Mouse (Mus musculus): ENCODE data around the gene Casp6. TPM values are rescaled to one million over a fixed set of nuclear protein-coding genes. Genes with fewer than 3 reads are reported as not detected.

Gene Casp6
- 1 to 10 TPM; 6.3 to 7.6 TPM for total RNA-seq (2021)
- long read RNA-seq, partial matches to known transcripts, result 0 of 3 reads
- long read RNA-seq, other reads (novel, unspliced or antisense), result 0 of 3 reads

DNA sequence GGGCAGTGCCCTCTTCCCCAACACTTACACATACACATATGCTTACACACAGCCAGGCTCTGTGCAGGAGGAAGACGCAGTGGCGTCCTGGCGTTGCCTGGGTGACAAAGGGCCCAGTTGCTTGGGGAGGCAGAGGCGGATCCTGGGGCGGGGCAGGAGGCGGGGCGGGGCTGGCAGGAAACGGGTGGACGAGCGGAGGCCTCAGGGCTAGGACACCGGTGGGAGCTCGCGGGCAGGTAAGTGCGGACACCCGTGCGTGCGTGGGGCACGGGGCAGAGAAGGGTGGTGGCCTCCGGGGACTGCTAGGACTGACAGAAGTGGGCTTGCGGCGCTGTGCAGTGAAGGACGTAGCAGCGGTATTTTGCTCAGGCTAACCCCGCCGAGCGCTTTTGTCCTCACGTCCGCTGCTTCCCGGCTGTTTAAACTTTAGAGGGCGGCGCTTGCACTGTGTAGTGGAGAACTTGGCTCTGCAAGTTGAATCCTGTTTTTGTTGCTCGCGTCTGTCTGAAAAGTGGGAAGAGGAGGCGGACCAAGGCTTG is at the start of gene Casp6:
TSS of gene Casp6 (plus strand) at position 155 of the 539 bp plus-strand sequence.
- DNase-seq (ENCODE audit: low spot score in 2 of 2), result peak; percentile 36 to 57

DNA sequence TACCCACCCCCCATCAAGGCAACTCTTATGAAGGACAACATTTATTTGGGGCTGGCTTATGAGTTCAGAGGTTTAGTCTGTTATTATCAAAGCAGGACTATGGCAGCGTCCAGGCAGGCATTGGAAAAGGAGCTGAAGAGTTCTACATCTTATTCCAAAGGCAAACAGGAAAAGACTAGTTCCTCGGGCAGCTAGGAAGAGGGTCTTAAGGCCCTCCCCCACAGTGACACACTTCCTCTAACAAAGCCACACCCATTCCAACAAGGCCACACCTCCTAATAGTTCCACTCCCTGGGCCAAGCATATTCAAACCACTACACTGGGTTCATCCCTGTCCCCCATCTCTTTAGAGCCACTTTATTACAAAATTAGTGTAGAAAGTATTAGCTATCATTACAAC is 38.6 kb upstream of the Casp6 start:
- DNase-seq (ENCODE audit: low spot score in 2 of 2), result no peak

DNA sequence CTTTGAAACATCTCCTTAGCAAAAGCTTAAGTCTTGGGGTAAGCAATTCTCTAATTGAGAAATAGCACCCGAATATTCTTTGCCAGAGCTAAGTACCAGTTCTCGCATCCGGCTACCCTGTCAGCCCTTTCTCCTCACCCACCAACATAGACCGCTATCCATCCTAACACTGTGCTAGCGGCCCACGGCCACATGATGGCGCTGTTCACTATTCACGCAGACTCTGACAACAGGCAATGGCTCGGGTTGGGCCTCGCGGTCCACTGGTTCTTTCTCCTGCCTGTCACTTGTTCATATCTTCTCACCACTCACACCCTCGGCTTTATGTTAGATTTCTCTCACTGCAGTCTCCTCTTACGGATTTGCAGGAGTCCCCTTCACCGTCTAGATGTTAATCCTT is 37.5 kb upstream of the Casp6 start:
- DNase-seq (ENCODE audit: low spot score in 2 of 2), result peak in 1 of 2 experiments; percentile 35

DNA sequence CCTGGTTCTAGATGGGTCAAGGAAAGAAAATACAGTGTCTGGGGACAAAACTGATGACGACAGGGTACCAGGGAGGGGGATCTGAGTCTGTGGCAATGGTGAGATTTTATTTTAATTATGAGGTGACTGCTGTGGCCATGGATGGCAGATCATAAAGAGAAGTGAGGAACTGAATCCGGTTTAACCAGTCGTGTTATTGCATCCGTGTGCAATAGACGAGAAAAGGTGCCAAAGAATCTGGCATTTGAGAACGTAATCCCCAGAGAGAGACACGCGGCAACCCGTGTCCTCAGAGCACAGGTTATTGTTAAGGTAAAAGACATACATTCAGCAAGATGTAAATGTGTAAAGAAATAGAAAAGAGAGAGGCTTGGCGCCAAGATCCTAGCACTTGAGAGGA is 23.9 kb upstream of the Casp6 start:
- no peak for DNase-seq (ENCODE audit: low spot score in 2 of 2)

DNA sequence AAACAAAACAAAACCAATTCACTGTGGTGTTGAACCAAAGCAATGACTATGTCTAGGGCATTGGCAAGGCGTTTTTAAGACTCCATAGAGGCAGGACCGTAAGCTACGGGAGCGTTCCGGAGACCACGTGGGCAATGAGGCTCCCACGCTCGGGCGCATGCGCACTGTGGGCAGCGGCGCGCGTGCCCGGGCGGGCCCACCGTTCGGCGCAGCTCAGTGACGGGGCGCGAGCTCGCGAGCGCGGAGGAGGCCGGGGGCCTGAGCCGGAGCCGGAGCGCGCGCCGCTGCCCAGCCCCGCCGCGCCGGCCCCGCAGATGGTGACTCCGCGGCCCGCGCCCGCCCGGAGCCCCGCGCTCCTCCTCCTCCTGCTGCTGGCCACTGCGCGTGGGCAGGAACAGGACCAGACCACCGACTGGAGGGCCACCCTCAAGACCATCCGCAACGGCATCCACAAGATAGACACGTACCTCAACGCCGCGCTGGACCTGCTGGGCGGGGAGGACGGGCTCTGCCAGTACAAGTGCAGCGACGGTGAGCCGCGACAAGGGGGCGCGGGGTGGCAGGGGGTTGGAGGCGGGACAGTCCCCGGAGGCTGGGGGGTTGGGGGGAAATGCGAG is 22.7 kb upstream of the Casp6 start, which contains the start of gene Pla2g12a:
TSS of gene Pla2g12a (plus strand) at position 202 of the 617 bp plus-strand sequence.
- DNase-seq (ENCODE audit: low spot score in 2 of 2), result peak; percentile 89 to 95

DNA sequence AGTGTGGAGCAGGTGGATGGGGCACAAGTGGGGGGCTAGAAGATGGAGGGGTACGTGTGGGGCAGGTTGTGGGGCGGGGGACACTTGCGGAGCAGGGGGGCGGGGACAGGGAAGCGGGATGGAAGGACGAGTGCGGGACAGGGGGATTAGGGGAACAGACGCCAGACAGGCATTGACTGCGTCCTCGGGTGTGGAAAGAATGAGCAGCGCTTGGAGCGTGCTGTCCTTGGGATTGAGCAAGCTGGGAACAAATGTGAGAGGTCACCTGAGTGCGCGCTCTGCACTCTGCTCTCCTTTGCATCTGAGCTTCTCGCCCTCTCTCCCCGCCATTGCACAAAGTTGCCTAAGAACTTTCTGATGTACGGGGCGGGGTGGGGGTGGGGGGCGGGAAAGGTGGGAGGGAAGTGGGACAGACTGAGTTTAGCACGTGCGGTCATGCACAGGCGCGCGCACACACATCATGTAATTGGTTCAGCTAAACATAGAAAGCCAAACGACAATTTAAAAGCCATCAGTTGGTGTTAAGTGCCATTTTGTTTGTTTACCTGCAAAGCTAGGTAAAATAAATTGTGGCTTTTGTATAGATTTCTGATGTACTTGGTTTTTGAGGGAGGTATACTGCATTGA is 22.0 kb upstream of the Casp6 start:
- DNase-seq (ENCODE audit: low spot score in 2 of 2), result no peak

DNA sequence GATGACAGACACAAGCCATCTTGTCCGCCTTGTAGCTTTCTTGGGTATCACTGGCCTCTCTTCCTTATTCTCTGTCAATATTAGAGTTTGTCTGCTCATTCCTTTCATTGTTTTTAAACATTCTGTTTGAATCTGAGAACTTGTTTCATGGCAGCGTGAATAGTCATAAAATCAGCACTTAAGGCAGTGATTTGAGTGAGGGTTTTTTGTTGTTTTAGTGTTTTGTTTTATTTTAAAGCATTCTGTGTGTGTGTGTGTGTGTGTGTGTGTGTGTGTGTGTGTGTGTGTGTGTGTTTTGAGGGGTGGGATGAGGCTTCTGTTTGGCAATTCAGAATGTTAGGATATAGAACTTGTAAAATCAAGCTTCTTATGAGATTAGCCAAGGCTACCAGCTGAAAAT is 21.3 kb upstream of the Casp6 start:
- DNase-seq (ENCODE audit: low spot score in 2 of 2), result no peak

DNA sequence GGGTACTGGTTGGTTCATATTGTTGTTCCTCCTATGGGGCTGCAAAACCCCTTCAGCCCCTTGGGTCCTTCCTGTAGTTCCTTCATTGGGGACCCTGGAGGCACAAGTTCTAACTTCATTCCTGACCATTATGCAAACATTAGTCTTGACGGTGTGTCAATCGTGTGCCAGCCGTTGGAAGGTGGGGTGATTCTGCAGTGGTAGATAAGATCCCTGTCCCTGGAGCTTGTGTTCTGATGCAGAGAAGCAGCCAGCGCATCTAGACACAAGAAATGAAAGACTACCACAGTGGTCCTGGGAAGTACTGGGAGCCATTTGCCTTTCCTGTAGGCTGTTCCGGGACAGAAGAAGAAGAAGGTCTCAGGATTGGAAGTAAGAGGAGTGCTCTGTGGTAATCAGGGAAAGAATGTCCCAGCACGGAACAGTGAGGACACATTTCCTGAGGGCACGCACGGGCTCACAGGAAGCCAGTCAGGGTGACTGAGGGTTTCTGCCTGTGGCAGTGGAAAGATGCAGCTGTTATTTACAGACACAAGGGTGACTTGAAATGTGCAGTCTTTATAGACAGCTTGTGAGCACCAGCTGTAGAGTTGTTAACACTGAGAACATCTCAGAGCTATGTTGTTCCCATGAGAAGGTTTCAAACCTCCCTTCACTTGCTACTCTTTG is 20.2 kb upstream of the Casp6 start:
- DNase-seq (ENCODE audit: low spot score in 2 of 2), result no peak

DNA sequence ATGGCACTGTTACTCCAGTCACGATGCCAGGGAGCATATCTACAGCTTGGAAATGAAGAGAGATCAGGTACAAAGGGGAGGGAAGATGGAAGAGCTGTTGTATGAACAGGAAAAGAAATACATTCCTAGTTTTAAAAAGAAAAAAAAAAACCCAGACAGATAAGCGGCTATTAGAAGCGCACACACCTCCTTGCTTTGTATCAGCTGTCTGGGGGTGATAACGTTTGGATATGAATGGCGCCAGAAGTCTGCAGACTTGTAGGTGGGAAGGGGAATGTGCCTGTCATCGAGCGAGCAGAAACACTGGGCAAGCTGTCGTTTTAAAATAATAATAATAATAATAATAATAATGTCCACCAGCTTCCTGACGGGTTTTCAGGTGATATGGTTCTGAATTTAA is 15.6 kb upstream of the Casp6 start:
- no peak for DNase-seq (ENCODE audit: low spot score in 2 of 2)

DNA sequence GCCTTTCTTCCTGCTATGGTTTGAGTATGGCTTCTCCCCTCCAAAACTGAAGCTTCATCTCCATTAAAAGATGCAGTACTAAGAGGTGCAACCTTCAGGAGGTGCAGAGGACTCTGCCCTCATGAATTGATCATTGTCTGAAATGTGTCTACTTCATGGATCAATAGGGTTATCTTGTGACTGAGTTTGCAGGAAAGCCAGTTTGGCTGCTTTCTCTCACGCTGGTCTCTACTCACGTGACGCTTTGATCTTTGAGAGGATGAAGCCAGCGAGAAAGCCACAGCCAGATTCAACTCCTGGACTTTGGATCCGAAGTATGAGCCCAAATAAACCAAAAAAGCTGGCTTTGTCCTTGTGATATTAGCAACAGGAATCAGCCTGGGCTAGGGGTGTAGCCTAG is 14.8 kb upstream of the Casp6 start:
- DNase-seq (ENCODE audit: low spot score in 2 of 2), result no peak

DNA sequence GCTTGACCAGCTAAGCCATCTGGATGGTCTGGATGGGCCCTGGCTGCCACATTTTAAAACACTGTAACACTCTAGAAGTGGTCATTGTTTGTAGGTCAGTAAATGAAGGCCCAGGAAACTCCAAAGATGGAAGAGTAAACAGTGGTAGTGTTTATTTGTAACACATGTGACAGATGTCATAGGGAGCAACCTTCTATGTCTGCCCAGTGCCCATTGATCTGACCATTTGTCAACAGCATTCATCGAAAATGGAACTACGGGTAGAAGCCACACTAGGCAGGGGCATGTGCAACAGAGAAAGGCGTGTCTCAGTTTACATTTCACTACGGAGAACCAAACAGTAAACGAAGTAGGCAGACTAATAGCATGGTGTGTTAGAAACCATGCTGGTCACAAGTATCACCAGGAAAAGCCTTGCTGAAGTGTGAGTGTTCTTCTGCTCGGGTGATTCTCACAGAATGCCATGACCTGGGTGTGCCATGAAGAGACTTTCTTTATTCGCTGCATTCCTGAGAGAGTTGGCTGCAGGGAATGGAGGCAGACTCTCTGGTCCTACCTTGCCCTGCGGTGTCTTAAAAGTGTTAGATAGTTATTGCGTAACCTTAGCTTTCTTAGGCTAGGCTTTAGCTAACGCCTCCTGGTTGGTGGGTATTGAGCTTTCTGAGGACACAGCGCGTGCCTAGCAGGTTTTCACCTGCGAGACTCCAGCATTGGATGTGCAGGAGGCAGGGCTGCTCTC is 13.3 kb upstream of the Casp6 start:
- DNase-seq (ENCODE audit: low spot score in 2 of 2), result no peak

DNA sequence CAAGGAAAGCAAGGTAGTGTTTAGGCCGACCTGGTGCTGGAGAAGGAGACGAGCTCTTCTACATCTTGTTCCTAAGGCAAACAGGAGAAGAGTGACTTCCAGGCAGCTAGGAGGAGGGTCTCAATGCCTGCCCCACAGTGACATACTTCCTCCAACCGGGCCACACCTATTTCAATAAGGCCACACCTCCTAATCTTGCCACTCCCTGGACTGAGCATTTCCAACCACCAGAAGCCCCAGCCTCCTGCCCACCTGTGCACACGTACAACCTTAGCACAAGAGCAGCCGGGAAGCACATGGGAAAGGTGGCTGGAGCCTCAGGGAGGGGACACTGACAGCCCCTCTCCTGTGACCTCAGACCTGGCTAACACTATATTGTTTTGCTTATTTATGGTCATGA is 9.2 kb upstream of the Casp6 start:
- DNase-seq (ENCODE audit: low spot score in 2 of 2), result no peak

DNA sequence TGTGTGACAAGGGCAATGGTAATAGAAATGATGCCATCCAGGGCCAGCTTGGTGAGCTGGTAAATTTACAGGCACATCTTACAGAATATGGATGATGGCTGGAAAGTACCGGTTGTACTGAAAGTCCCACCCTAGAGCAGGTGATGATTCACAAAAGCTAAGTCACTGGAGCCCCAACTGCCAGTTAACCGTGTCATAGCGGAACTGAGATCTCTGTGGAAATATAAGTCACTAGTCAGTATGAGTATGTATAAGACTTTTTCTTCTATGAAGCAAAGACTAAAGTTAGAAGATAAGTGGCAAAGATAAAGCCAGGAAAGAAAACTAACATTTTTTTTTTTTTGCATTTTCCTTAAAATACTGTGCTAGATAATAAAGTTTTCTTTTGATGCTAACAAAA is 8.1 kb upstream of the Casp6 start:
- no peak for DNase-seq (ENCODE audit: low spot score in 2 of 2)

DNA sequence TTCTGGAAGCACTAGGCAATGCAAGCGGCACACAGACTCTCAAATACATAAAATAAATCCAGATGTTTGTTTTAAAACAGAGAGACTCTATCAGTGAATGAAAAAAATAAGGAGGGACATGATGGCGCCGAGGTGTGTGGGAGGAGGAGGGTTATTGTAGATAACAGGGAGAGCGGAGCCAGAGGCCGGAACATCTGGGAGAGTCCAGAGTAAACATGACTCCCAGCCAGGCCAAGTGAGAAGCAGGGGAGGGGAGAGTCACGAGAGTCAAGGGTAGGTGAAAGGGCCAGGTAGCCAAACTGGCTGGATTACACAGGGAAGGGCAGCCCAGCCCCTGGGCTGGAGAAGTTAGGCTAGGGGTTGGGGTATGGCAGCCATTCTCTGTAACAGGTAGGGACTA is 4.6 kb upstream of the Casp6 start:
- no peak for DNase-seq (ENCODE audit: low spot score in 2 of 2)

DNA sequence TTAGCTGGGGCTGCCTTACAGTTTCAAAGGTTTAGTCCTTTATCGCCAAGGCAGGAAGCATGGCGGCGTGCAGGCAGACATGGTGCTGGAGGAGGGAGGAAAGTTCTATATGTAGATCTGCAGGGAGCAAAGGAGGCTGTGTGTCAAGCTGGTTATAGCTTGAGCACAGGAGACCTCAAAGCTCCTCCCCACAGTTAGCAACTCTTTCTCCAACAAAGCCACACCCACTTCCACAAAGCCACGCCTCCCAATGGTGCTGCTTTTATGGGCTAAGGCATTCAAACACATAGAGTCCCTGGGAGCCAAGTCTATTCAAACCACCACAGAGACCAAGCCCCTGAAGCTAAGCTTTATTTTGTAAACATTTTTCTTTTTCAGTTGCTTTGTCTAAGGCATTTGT is 2.3 kb upstream of the Casp6 start:
- no peak for DNase-seq (ENCODE audit: low spot score in 2 of 2)

DNA sequence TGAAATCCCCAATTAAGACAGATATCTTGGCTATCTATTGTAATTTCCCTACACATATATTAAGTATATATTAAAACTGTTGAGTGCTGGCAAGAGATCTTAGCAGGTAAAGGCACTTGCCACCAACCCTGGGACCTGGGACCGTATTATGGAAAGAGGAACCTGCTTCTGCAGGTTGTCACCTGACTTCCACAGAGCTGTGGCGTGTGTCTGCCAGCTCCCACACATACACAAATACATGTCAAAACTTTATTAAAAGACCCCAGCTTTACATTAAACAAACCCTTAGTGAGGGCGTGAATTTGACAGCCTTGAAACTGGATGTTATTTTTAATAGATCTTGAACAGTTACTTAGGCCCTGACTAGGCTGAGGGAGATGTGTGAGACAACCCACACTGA is 2.1 kb downstream of the Casp6 start:
- no peak for DNase-seq (ENCODE audit: low spot score in 2 of 2)

DNA sequence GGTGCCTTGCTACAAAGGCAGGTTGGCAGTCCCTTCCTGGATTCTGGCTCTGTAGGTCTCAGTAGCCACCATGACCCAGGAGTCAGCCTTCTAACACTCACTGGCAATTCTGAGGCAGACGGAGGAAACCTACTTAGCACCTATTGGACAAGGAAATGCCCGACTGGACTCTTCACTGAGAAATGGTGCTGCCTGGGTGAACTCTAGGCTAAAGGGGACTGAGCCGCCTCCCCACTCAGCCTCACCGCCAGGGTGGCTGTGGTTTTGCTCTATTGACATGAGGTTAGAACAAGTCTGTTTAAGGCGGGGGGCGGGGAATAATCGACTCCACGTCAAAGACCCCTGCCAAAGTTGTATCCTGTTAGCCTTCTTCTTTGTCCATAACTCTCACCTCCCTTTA is 2.6 kb downstream of the Casp6 start:
- no peak for DNase-seq (ENCODE audit: low spot score in 2 of 2)

DNA sequence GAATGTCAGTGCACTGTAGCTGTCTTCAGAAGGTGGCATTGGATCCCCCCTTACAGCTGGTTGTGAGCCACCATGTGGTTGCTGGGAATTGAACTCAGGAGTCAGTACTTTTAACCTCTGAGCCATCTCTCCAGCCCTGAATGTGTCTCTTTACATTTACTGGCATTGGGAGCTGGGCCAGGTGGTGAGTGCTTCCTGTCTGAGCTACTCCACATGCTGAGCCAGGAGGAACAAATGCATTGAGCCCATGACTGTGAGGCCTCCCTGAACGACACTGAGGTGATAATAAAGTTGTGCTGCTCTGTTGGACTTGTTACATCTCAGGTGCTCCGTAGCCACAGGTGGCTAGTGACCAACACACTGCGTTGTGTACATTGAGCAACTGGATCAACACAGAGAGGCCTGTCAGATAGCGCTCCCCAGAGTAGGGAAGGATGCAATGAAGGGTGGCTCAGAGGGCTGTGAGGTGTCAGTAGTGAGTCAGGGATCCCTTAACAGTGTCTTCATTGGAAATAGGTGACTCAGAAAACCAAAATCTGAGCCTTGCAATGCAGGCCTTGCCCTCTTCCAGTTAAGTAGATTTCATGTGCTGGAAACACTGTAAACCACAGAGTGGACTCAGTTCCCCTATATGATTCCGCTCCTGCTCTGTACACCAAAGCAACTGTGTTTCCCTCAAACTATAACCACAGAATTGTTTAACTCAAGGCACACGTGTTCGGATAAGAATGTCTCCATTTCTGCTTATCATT is 3.3 kb downstream of the Casp6 start:
- DNase-seq (ENCODE audit: low spot score in 2 of 2), result no peak

DNA sequence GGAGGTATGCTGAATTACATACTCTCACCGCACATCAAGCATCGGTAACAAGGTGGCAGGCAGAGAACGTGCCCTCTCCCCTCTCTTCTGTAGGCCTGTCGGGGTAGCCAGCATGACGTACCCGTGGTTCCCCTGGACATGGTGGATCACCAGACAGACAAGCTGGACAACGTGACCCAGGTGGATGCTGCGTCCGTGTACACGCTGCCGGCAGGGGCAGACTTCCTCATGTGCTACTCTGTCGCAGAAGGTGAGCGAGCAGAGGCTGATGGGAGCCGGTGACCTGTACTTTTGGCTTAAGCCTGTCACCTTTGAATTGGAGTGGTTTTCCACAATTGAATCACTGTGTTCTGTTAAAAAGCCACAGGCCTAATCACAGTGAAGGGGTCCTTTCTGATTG is 10.8 kb downstream of the Casp6 start:
- no peak for DNase-seq (ENCODE audit: low spot score in 2 of 2)

DNA sequence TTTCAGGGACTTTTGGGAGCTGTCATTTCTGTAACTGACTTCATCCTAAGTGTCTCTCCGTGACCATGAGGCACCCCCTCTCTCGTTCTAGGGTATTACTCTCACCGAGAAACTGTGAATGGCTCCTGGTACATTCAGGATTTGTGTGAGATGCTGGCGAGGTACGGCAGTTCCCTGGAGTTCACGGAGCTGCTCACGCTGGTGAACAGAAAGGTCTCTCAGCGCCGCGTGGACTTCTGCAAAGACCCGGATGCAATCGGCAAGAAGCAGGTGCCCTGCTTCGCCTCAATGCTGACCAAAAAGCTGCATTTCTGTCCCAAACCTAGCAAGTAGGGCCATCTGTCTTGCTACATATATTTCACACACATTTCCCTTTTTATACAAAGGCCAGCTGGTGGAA is 12.0 kb downstream of the Casp6 start:
- DNase-seq (ENCODE audit: low spot score in 2 of 2), result no peak

DNA sequence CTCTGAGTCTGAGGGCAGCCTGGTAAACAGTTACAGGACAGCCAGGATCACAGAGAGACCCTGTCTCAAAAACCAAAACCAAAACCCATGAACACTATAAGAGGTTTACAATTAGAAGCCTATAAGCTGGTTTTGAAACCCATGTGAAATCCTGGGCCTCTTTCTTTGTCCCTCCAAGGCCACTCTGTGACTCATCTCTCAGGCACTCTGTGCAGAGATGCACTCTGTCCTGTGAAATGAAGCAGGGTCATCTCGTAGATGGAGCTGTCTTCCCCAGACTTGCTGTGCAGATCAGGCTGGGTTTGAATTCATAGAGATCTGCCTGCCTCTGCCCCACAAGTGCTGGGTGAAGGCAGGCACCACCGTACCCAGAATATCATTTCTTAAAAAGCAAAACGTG is 16.2 kb downstream of the Casp6 start:
- DNase-seq (ENCODE audit: low spot score in 2 of 2), result no peak
